Mouse (Mus musculus) thymus, adult 2 months (tissue): Measurements from ENCODE around the gene Fn3krp.

Experiments
- CTCF ChIP-seq: fragments of 200-500 bp; IDR thresholded peaks from 2 replicates; pipeline ENCODE4 v1.5.1; 2012; ENCODE audit warnings: mild to moderate bottlenecking, control low read depth, low read length, moderate library complexity, borderline replicate concordance; ENCODE audit not compliant: control insufficient read depth, poor library complexity, insufficient read depth; ENCODE audit errors: extremely low read depth
- POLR2A ChIP-seq: fragments of 200-500 bp; IDR thresholded peaks from 2 replicates; pipeline ENCODE4 v1.6.1; 2012; ENCODE audit warnings: mild to moderate bottlenecking, low read length, control low read depth, moderate library complexity; ENCODE audit not compliant: control insufficient read depth, poor library complexity, insufficient read depth; ENCODE audit errors: extremely low read depth

- TF ChIP-seq CTCF (no peak), POLR2A (no peak)
Measured at GRCm38 (mm10) chr11:121415351-121415750, 5.8 kb upstream of the Fn3krp start.
